ENCODE assay signal across 8 mouse cellular contexts in the genomic region with DNA sequence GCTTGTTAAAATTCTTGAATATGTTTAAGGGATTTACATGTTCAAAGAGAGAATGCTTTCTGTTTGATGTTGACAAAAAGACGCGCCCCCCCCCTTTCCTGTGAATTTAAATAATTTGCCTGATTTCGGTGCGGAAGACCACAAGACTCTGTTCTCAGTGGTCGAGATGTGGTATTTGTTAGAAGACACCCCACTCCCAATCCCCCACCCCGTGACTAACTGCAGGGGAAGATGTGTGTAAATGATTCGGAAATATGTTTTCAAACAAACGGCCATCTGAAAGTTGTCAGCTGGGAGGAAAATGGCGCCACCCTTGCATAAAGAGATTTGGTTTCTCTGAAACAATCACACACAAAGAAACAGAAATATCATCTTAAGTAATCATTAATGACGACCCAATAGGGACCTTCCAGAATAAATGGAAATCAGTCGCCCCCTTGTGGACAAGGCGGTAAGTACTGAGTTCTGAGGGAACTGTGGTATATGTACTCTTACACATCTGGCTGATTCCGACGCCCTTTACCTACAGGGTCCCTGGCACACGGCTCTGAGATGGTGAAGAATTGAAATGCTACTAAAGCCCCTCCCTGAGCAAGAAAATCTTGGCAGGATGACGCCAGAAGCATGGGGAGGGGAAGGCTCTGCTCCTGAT. TPM values are rescaled to one million over a fixed set of nuclear protein-coding genes. Genes with fewer than 3 reads are reported as not detected.
DNase-seq lines count a peak whose midpoint lies in the region; ATAC-seq and TF ChIP-seq lines count a peak whose summit lies in the region.

No protein-coding gene starts in this region.

- no peak for TF ChIP-seq POLR2A in bone marrow macrophage, adult 2 months (IDR thresholded peaks at IDR 0.05; ENCODE audit: borderline replicate concordance, low read depth, low read length)

- H3K27me3 ChIP-seq in forebrain, embryonic 12.5 days, result peaks cover 31% of the 10 kb centered on the region; the same call in 1 of the 2 replicates
- H3K27me3 ChIP-seq in hindbrain, embryonic 11.5 days (ENCODE audit: control insufficient read depth, insufficient read depth, low read length), result no peaks in the 10 kb centered on the region
- no peaks in the 10 kb centered on the region for H3K27me3 ChIP-seq in lung, postnatal 0 days (replicated peaks; ENCODE audit: insufficient read depth, low read length)

- H3K9me3 ChIP-seq in forebrain, embryonic 12.5 days, result no peaks in the 10 kb centered on the region
- H3K9me3 ChIP-seq in hindbrain, embryonic 11.5 days (ENCODE audit: control insufficient read depth, low read length), result no peaks in the 10 kb centered on the region
- no peaks in the 10 kb centered on the region for H3K9me3 ChIP-seq in lung, postnatal 0 days (ENCODE audit: low read length)

- DNase-seq in Muller cell, postnatal 12 days (ENCODE audit: inconsistent ontology term), result peak; percentile 38
- peak; percentile 84 for DNase-seq in hindbrain, embryonic 11.5 days (ENCODE audit: low spot score)
- DNase-seq in layer of hippocampus, adult 9-10 months (ENCODE audit: low spot score), result peak; percentile 77
- peak; percentile 78 for DNase-seq in lung, postnatal 0 days (ENCODE audit: low spot score)
- peak; percentile 60 for DNase-seq in right cerebral cortex, postnatal 25 days

- no peaks in the 10 kb centered on the region for H3K36me3 ChIP-seq in forebrain, embryonic 12.5 days (replicated peaks)
- H3K36me3 ChIP-seq in hindbrain, embryonic 11.5 days (ENCODE audit: control insufficient read depth, insufficient read depth, low read length), result no peaks in the 10 kb centered on the region
- no peaks in the 10 kb centered on the region for H3K36me3 ChIP-seq in lung, postnatal 0 days (ENCODE audit: insufficient read depth, low read length)

- 0 out of 2 replicates have a peak, but pooled peaks have one; percentile 49 for ATAC-seq in forebrain, embryonic 12.5 days (ENCODE audit: low FRiP score)
- no peak for ATAC-seq in hindbrain, embryonic 11.5 days (ENCODE audit: low FRiP score)
- ATAC-seq in lung, postnatal 0 days, result peak; percentile 43; the same call in 1 of the 2 replicates
- ATAC-seq in monocyte, adult 5-6 weeks (replicated peaks; ENCODE audit: insufficient number of reproducible peaks, low FRiP score, low TSS enrichment, poor library complexity, severe bottlenecking), result no peak

- H3K4me2 ChIP-seq in forebrain, embryonic 12.5 days, result no peak overlapping the region
- no peak overlapping the region for H3K4me2 ChIP-seq in hindbrain, embryonic 11.5 days (replicated peaks; ENCODE audit: low read depth, low read length)
- no peak overlapping the region for H3K4me2 ChIP-seq in lung, postnatal 0 days (replicated peaks; ENCODE audit: low read depth, low read length)

- peak; percentile 17; the same call in 1 of the 2 replicates for TF ChIP-seq CTCF in bone marrow macrophage, adult 2 months (IDR thresholded peaks at IDR 0.05; ENCODE audit: low read depth, low read length)
- TF ChIP-seq CTCF in lung, postnatal 0 days (IDR thresholded peaks at IDR 0.05), result peak; percentile 85

- H3K4me3 ChIP-seq in bone marrow macrophage, adult 2 months (ENCODE audit: insufficient read depth, low read length), result no peak overlapping the region
- H3K4me3 ChIP-seq in forebrain, embryonic 12.5 days (replicated peaks), result no peak overlapping the region
- no peak overlapping the region for H3K4me3 ChIP-seq in hindbrain, embryonic 11.5 days (ENCODE audit: low read depth, low read length)
- H3K4me3 ChIP-seq in lung, postnatal 0 days (ENCODE audit: low read depth, low read length), result no peak overlapping the region

- no peak overlapping the region for H3K9ac ChIP-seq in forebrain, embryonic 12.5 days
- H3K9ac ChIP-seq in hindbrain, embryonic 11.5 days (ENCODE audit: low read depth, low read length), result no peak overlapping the region
- no peak overlapping the region for H3K9ac ChIP-seq in lung, postnatal 0 days (replicated peaks; ENCODE audit: low read depth)

- TF ChIP-seq EP300 in lung, postnatal 0 days (IDR thresholded peaks at IDR 0.05), result no peak

- no peak overlapping the region for H3K27ac ChIP-seq in bone marrow macrophage, adult 2 months (ENCODE audit: insufficient read depth, low read depth, low read length)
- H3K27ac ChIP-seq in forebrain, embryonic 12.5 days, result no peak overlapping the region
- H3K27ac ChIP-seq in hindbrain, embryonic 11.5 days (ENCODE audit: low read depth, low read length), result no peak overlapping the region
- H3K27ac ChIP-seq in lung, postnatal 0 days (ENCODE audit: low read length), result no peak overlapping the region

- WGBS in forebrain, embryonic 12.5 days, result 33% methylated on average over 16 of the region's 16 CpGs
- WGBS in hindbrain, embryonic 11.5 days, result 27% methylated on average over 16 of the region's 16 CpGs
- WGBS in lung, postnatal 0 days, result 19% methylated on average over 16 of the region's 16 CpGs

- no peaks in the 10 kb centered on the region for H3K4me1 ChIP-seq in bone marrow macrophage, adult 2 months (ENCODE audit: control insufficient read depth, insufficient read depth, low read length)
- H3K4me1 ChIP-seq in forebrain, embryonic 12.5 days, result 0 out of 2 replicates have a peak, but pooled peaks cover 3% of the 10 kb centered on the region
- H3K4me1 ChIP-seq in hindbrain, embryonic 11.5 days (replicated peaks; ENCODE audit: control insufficient read depth, insufficient read depth, low read length), result no peaks in the 10 kb centered on the region
- no peaks in the 10 kb centered on the region for H3K4me1 ChIP-seq in lung, postnatal 0 days (ENCODE audit: insufficient read depth, low read depth, low read length)

RNA-seq across cellular contexts. Expression of a gene that starts 4.2 kb away (rescaled TPM):
- polyA plus RNA-seq in bone marrow macrophage, adult 2 months (2012; ENCODE audit: insufficient read depth, insufficient read length, missing spikeins), result not detected in 2 replicates
- polyA plus RNA-seq in forebrain, embryonic 12.5 days (2016; fragmentation: Nextera tagmentation; extraction: Ambion mirVana), result not detected in 2 replicates
- polyA plus RNA-seq in hindbrain, embryonic 11.5 days (2014; fragmentation: Nextera tagmentation; extraction: Ambion mirVana), result not detected in 2 replicates
- polyA plus RNA-seq in lung, postnatal 0 days (2015; fragmentation: Nextera tagmentation; extraction: Ambion mirVana), result not detected in 2 replicates
- not detected in 3 replicates for total RNA-seq in monocyte, adult 5-6 weeks (2017)

RNA-seq across cellular contexts. Expression of a gene that starts 16.0 kb away (rescaled TPM):
- not detected in 2 replicates for polyA plus RNA-seq in bone marrow macrophage, adult 2 months (2012; ENCODE audit: insufficient read depth, insufficient read length, missing spikeins)
- not detected in 2 replicates for polyA plus RNA-seq in forebrain, embryonic 12.5 days (2016; fragmentation: Nextera tagmentation; extraction: Ambion mirVana)
- polyA plus RNA-seq in hindbrain, embryonic 11.5 days (2014; fragmentation: Nextera tagmentation; extraction: Ambion mirVana), result 0.05 and 0.06 TPM in 2 replicates
- not detected in 2 replicates for polyA plus RNA-seq in lung, postnatal 0 days (2015; fragmentation: Nextera tagmentation; extraction: Ambion mirVana)
- not detected in 3 replicates for total RNA-seq in monocyte, adult 5-6 weeks (2017)

RNA-seq across cellular contexts. Expression of a gene that starts 59.8 kb away (rescaled TPM):
- polyA plus RNA-seq in bone marrow macrophage, adult 2 months (2012; ENCODE audit: insufficient read depth, insufficient read length, missing spikeins), result not detected in 2 replicates
- not detected in 2 replicates for polyA plus RNA-seq in forebrain, embryonic 12.5 days (2016; fragmentation: Nextera tagmentation; extraction: Ambion mirVana)
- polyA plus RNA-seq in hindbrain, embryonic 11.5 days (2014; fragmentation: Nextera tagmentation; extraction: Ambion mirVana), result not detected in 2 replicates
- not detected in 2 replicates for polyA plus RNA-seq in lung, postnatal 0 days (2015; fragmentation: Nextera tagmentation; extraction: Ambion mirVana)
- not detected in 3 replicates for total RNA-seq in monocyte, adult 5-6 weeks (2017)

Comparison
In these comparisons a context has a peak if more than half of its experiments do, and no peak if none do; other contexts are left out.
1. ATAC-seq: peak in forebrain, embryonic 12.5 days (single experiment) and lung, postnatal 0 days (single experiment); none in hindbrain, embryonic 11.5 days (single experiment) and monocyte, adult 5-6 weeks (single experiment).
2. Peak in every context shown above with its lines, with median percentiles within 50 percentile points of each other: DNase-seq.